Mouse (Mus musculus): Measurements from ENCODE around the gene Narf.

DNA sequence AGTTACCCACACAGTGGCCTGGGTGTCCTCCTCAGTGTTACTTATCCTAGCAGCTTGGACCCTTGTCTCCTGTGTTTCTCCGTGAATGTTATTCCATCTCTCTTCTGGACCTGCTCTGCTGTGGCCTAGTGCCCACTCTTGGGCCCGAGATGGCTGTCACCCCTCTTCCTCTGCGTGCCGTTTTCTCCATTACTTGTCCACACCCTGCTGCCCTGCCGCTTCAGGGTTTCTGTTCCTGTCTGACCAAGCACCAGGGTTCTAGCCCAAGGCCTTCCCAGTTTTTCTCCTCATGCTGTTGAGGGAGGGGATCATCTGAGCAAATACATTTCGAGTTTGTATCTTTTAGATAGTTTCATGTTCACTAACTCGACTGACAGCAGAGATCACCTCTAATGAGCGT is 40.5 kb downstream of the Narf start:
- TF ChIP-seq CTCF (conservative IDR thresholded peaks at IDR 0.05; ENCODE audit: insufficient read depth, insufficient read length, low read depth, low read length) (no peak), POLR2A (IDR thresholded peaks at IDR 0.05; ENCODE audit: low read depth, low read length) (no peak)
